Mouse (Mus musculus) right cerebral cortex, adult 18-20 months (tissue): ENCODE measurements at regions not wholly inside any gene's neighbourhood (a gene's known extent, or its start where the extent isn't known, plus 50 kb on each side); places are given as distances from the start of the nearest gene placed in this dataset.
"Not testable (repeated sequence)": the region's sequence is repeated elsewhere in the genome, so short reads cannot be mapped to it uniquely, and the experiment has no call there.

Source experiments
- DNase-seq: peaks from one replicate; pipeline ENCODE4 v3.0.0; 2022; ENCODE audit warnings: mixed read lengths

- no peak for DNase-seq
Observed at GRCm38 (mm10) chr3:69669541-69669940, 52.2 kb upstream of the Nmd3 start.

- peak; percentile 6 for DNase-seq
Observed at GRCm38 (mm10) chr3:69667820-69668219, 54.0 kb upstream of the Nmd3 start.

- DNase-seq = no peak
Observed at GRCm38 (mm10) chr3:69667359-69667758, 54.4 kb upstream of the Nmd3 start.

- no peak for DNase-seq
Observed at GRCm38 (mm10) chr3:69664277-69664676, 57.5 kb upstream of the Nmd3 start.

GRCm38 (mm10) chr3:69658185-69658584 lies 59.4 kb upstream of the B3galnt1 start:
- DNase-seq = no peak

GRCm38 (mm10) chr3:69657570-69657969 lies 58.8 kb upstream of the B3galnt1 start:
- no peak for DNase-seq

GRCm38 (mm10) chr3:69655651-69656050 lies 56.9 kb upstream of the B3galnt1 start:
- DNase-seq = not testable (repeated sequence)

- DNase-seq = no peak
Observed at GRCm38 (mm10) chr3:69655001-69655400, 56.2 kb upstream of the B3galnt1 start.

- DNase-seq = not testable (repeated sequence)
Observed at GRCm38 (mm10) chr3:69653361-69653760, 54.6 kb upstream of the B3galnt1 start.

GRCm38 (mm10) chr3:69649561-69649960 lies 50.8 kb upstream of the B3galnt1 start:
- DNase-seq = no peak
